Mouse (Mus musculus) C2C12 (cell line): ENCODE measurements around the gene Kif3c.

Source experiments
- CEBPB ChIP-seq: IDR thresholded peaks from one replicate; pipeline ENCODE4 v1.6.1; 2011; ENCODE audit warnings: low read depth, mild to moderate bottlenecking, control low read depth, moderate library complexity
- CTCF ChIP-seq: IDR thresholded peaks from one replicate; pipeline ENCODE4 v1.5.1; 2011; ENCODE audit not compliant: control insufficient read depth, insufficient read depth, insufficient read length
- MYOD1 ChIP-seq: IDR thresholded peaks from one replicate; pipeline ENCODE4 v1.6.1; 2011; ENCODE audit warnings: low read depth; ENCODE audit not compliant: control insufficient read depth, insufficient read length
- MYOG ChIP-seq: IDR thresholded peaks from one replicate; pipeline ENCODE4 v1.6.1; 2011; ENCODE audit not compliant: control insufficient read depth, insufficient read length; ENCODE audit errors: extremely low read depth
- USF1 ChIP-seq: IDR thresholded peaks from one replicate; pipeline ENCODE4 v1.6.1; 2011; ENCODE audit warnings: low read depth, mild to moderate bottlenecking, control low read depth, moderate library complexity

- TF ChIP-seq CTCF = no peak
- peak; percentile 90 for TF ChIP-seq USF1
- TF ChIP-seq MYOD1 = no peak
- TF ChIP-seq CEBPB = no peak
- no peak for TF ChIP-seq MYOG
These were observed 61.6 kb downstream of the Kif3c start, which contains the start of gene Asxl2 for GRCm38 (mm10) chr12:3426530-3427034.
